Mouse (Mus musculus) spleen, postnatal 14 days (tissue): ENCODE measurements around the gene Sp3.
"Not testable (repeated sequence)": the region's sequence is repeated elsewhere in the genome, so short reads cannot be mapped to it uniquely, and the experiment has no call there.

Source experiments
- DNase-seq, 2 experiments: peaks; one replicate each; pipeline ENCODE4 v3.0.0; 2021 to 2022; ENCODE audit warnings: low spot score in 2 of 2

The Sp3 gene

GRCm38 (mm10) chr2:72992497-72992896 lies 12.3 kb upstream of the Sp3 start:
- no peak for DNase-seq

GRCm38 (mm10) chr2:72988945-72989344 lies 8.7 kb upstream of the Sp3 start:
- not testable (repeated sequence) for DNase-seq

GRCm38 (mm10) chr2:72986616-72987015 lies 6.4 kb upstream of the Sp3 start, which contains the start of gene Gm11084:
Gene Gm11084, minus strand, starts transcription at chr2:72986716.
- no peak for DNase-seq

GRCm38 (mm10) chr2:72985516-72985915 lies 5.3 kb upstream of the Sp3 start:
- no peak for DNase-seq

- DNase-seq, result no peak
These were observed 4.6 kb upstream of the Sp3 start for GRCm38 (mm10) chr2:72984806-72985205.

GRCm38 (mm10) chr2:72983211-72983610 lies 3.0 kb upstream of the Sp3 start:
- DNase-seq, result no peak

GRCm38 (mm10) chr2:72982110-72982785 lies 2.0 kb upstream of the Sp3 start:
- no peak for DNase-seq

- no peak for DNase-seq
These were observed 1.3 kb upstream of the Sp3 start for GRCm38 (mm10) chr2:72981441-72982109.

GRCm38 (mm10) chr2:72981075-72981420 lies 802 bp upstream of the Sp3 start:
- DNase-seq, result no peak

GRCm38 (mm10) chr2:72979659-72980071 lies 581 bp downstream of the Sp3 start:
- DNase-seq, result peak; percentile 69 to 80

GRCm38 (mm10) chr2:72978901-72979658 lies 1.2 kb downstream of the Sp3 start:
- DNase-seq, result peak; percentile 79 to 82

GRCm38 (mm10) chr2:72978473-72978872 lies 1.8 kb downstream of the Sp3 start:
- DNase-seq, result peak in 1 of 2 experiments; percentile 49

- DNase-seq, result no peak
These were observed 3.0 kb downstream of the Sp3 start for GRCm38 (mm10) chr2:72977272-72977671.

- no peak for DNase-seq
These were observed 4.2 kb downstream of the Sp3 start for GRCm38 (mm10) chr2:72976036-72976435.

- no peak for DNase-seq
These were observed 9.4 kb downstream of the Sp3 start for GRCm38 (mm10) chr2:72970831-72971230.

GRCm38 (mm10) chr2:72970302-72970701 lies 9.9 kb downstream of the Sp3 start:
- DNase-seq, result no peak

- DNase-seq, result no peak
These were observed 11.7 kb downstream of the Sp3 start for GRCm38 (mm10) chr2:72968536-72968935.

GRCm38 (mm10) chr2:72965450-72965849 lies 14.8 kb downstream of the Sp3 start:
- DNase-seq, result no peak

- no peak for DNase-seq
These were observed 23.8 kb downstream of the Sp3 start for GRCm38 (mm10) chr2:72956415-72956814.

- DNase-seq, result no peak
These were observed 27.3 kb downstream of the Sp3 start for GRCm38 (mm10) chr2:72952979-72953378.

GRCm38 (mm10) chr2:72935937-72936336 lies 44.3 kb downstream of the Sp3 start:
- DNase-seq, result no peak

GRCm38 (mm10) chr2:72932186-72932585 lies 48.1 kb downstream of the Sp3 start:
- no peak for DNase-seq

- DNase-seq, result no peak
These were observed 55.3 kb downstream of the Sp3 start for GRCm38 (mm10) chr2:72924981-72925380.
